Mouse (Mus musculus): ENCODE measurements around the gene Rtn2.

DNA sequence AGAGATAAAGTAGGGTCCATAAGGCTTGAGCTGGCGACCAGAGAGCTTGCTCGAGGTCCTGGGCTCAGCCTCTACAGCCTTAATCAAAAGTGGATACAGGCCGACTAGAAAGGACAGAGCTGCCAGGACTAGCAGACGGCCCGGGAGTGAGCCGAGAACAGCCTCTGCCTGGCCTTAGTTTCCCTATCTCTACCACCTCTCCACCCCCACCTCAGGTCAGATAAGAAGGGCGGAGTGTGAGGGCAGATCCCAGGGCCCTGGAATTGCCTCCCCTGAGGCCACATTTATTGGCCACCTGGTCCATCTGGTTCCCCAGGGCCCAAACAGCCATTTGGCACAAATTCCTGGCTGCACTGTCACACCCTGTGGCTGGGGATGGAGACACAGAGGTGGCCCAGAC is 17.3 kb upstream of the Rtn2 start:
- no peak for TF ChIP-seq CTCF (IDR thresholded peaks at IDR 0.05; ENCODE audit: borderline replicate concordance, control insufficient read depth, extremely low read depth, insufficient read depth, low read length, poor library complexity)
- TF ChIP-seq POLR2A (IDR thresholded peaks at IDR 0.05; ENCODE audit: control insufficient read depth, extremely low read depth, insufficient read depth, low read length, poor library complexity) = no peak

Data from thymus, adult 2 months (tissue).